Mouse (Mus musculus) olfactory bulb, adult 2 months (tissue): ENCODE results near the gene Pkd2l1. TPM values are rescaled to one million over a fixed set of nuclear protein-coding genes. Genes with fewer than 3 reads are reported as not detected.

Source experiments
- H3K27ac ChIP-seq: fragments of 200-500 bp; 2 replicates; pipeline ENCODE4 v1.5.1; 2012; ENCODE audit warnings: low read depth, low read length; ENCODE audit not compliant: insufficient read depth
- H3K4me1 ChIP-seq: fragments of 200-500 bp; 2 replicates; pipeline ENCODE4 v1.6.1; 2012; ENCODE audit warnings: low read length; ENCODE audit not compliant: control insufficient read depth, insufficient read depth
- H3K4me3 ChIP-seq: fragments of 200-500 bp; 2 replicates; pipeline ENCODE4 v1.5.1; 2012; ENCODE audit warnings: mild to moderate bottlenecking, low read depth, low read length, moderate library complexity; ENCODE audit not compliant: insufficient read depth
- CTCF ChIP-seq: fragments of 200-500 bp; IDR thresholded peaks from 2 replicates; pipeline ENCODE4 v1.5.1; 2012; ENCODE audit warnings: low read depth, mild to moderate bottlenecking, low read length, moderate library complexity; ENCODE audit not compliant: insufficient read depth
- POLR2A ChIP-seq: fragments of 200-500 bp; IDR thresholded peaks from 2 replicates; pipeline ENCODE4 v1.6.1; 2012; ENCODE audit warnings: mild to moderate bottlenecking, low read depth, low read length, moderate library complexity; ENCODE audit not compliant: insufficient read depth
- WGBS: fragments of 180-500 bp; shearing (Covaris S2); methylation state at CpG from one replicate; pipeline ENCODE4 v1.1.7; 2018; 5-methylcytosine and 5-hydroxymethylcytosine counted together
- polyA plus RNA-seq: library from polyadenylated mRNA; stranded (reverse); fragments of >200 nt; gene quantifications from 2 replicates; pipeline ENCODE4 v1.2.4, GENCODE M21; 2012; ENCODE audit warnings: low replicate concordance; ENCODE audit not compliant: missing spikeins, insufficient read depth, insufficient read length

Gene Pkd2l1
- polyA plus RNA-seq, 1 experiment, result not detected

DNA sequence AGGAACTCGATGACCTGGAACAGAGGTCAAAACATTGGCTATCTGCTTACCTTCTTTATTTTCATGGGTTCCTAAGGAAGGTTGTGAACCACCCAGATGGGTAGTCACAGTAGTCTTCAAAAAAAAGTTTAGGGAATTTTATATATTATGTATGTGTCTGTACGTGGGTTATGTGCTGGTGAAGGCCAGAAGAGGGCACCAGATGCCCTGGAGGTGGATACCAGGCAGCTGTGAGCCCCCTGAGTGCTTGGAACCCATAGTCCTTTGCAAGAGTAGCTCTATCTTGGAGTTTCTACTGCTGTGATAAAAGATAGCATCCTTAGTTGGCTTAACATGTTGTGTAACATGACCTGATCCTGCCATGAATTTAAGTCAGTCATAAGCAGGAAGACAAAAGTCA is 14.8 kb upstream of the Pkd2l1 start:
- Histone ChIP-seq H3K4me3 (no peak overlapping the region), H3K27ac (no peak overlapping the region), H3K4me1 (no peaks in the 10 kb centered on the region)
- no peak for TF ChIP-seq CTCF
- TF ChIP-seq POLR2A, result no peak
- 87% methylated on average over 2 of the region's 2 CpGs for WGBS

DNA sequence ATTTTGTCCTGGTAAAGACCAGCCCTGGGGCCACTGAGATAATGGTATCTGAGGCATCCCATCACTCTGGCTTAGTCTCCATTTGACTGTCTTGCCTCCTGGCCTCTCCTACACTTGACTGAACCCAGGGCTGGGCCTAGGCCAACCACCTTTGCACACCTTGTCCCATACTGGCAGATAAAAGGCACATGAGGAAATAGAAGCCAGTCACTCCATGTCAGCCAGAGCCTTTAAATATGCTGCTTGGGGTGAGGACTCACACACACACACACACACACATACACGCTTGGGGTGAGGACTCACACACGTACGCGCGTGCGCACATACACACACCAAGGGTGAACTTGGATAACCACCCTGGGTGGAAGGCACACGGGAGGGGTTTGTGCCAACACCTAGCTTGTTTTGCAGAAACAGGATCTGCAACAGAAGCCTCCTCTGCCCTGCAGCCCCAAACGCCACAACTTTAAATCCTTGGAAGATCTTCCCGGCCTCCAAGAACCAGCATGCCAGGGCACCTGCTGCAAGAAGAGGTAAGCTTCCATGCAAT is 10.8 kb upstream of the Pkd2l1 start, which contains the start of gene Scd3:
TSS of gene Scd3 (plus strand) at position 255 of the 550 bp plus-strand sequence.
- Histone ChIP-seq H3K27ac (no peak within 1 kb of the TSS), H3K4me3 (no peak within 1 kb of the TSS), H3K4me1 (no peaks in the 10 kb centered on the region)
- TF ChIP-seq POLR2A (no peak), CTCF (no peak)
- WGBS, result 96% methylated on average over 9 of the region's 9 CpGs

DNA sequence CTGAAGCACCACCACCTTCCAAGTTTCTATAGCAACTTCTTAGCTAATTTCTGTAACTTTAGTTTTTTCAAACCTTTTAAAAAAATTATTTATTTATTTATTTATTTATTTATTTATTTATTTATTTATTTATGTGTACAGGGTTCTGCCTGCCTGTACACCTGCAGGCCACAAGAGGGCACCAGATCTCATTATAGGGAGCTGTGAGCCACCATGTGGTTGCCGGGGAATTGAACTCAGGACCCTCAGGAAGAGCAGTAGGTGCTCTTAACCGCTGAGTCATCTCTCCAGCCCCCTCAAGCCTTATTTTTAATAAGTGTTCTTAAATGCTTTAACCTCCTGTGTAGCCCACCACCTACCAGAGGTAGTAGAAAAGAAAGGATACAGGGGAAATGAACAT is 6.7 kb upstream of the Pkd2l1 start:
- Histone ChIP-seq H3K4me1 (no peaks in the 10 kb centered on the region), H3K4me3 (no peak overlapping the region), H3K27ac (no peak overlapping the region)
- TF ChIP-seq CTCF (no peak), POLR2A (no peak)
- 78% methylated on average over 2 of the region's 2 CpGs for WGBS

DNA sequence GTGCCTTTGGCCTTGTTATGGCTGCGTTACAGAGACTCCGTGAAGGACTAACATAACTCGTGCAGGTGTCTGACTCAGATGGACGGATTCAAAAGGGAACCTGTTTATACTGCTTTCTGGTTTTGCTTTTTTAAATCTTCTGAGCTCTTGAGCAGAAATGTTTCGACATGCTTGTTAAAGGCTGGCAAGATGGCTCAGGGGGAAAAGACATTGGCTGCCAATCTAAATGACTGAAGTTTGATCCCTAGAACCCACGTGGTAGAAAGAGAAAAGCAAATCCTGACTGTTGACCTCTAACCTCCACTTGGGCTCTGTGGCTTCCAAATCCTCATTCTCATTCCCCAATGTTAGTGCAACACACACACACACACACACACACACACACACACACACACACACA is 6.3 kb upstream of the Pkd2l1 start:
- WGBS, result 90% methylated on average over 6 of the region's 6 CpGs
- H3K4me1 ChIP-seq, result no peaks in the 10 kb centered on the region
- TF ChIP-seq POLR2A (no peak), CTCF (no peak)
- H3K27ac ChIP-seq, result no peak overlapping the region
- H3K4me3 ChIP-seq, result no peak overlapping the region

DNA sequence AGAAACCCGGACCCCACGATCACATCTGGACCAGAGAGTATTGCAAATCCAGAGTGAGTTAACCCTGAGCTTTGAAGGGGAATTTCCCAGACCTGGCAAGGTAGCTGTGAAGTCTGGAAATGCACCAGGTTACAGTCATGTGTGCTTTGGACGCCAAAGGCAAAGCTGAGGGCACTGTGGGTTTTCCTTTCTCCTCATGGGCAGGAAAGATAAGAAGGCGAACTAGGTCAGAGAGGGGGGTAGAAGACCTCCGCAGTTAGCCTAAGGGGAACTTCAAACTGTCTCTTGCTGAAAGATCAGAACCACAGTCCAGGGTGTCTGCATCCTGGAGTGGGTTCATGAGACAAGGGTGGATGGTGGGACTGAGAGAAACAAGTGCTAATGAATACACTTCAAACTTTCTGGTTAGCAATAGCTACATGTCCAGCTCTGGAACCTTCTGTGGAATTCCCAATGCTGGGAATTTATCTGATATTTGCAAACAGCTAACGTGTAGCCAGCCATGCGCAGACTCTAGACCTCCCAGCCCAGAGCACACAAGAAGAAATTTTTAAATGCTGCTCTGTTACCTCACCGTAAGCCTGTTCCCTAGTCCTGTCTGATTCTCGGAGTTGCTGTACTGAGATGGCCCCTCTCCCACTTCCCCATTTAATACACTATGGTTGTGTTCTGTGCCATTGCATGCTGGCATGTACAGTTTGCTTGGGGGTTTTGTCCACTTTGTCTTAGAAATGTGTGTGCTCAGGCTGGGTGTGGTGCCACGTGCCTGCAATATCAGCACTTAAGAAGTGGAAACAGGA is 5.0 kb upstream of the Pkd2l1 start:
- Histone ChIP-seq H3K4me1 (no peaks in the 10 kb centered on the region), H3K27ac (no peak overlapping the region), H3K4me3 (no peak overlapping the region)
- 93% methylated on average over 10 of the region's 10 CpGs for WGBS
- TF ChIP-seq CTCF (no peak), POLR2A (no peak)

DNA sequence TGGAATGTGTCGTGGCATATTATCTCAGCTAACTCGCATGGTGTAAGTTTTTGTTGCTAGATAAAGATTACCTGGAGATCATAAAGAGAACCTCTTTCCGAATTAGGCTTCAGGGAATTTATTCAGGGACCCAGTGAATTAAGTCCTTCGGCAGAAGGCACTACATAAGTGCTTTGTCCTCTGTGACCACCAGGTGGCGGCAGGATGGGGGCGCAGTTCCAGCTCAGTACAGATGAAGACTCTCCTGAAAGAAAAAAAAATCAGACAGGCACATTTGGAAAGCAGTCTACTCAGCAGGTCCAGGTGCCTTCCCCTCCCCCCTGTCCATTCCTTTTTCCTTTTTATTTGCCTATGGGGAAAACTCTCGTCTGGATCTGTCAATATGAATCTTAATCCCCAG is 2.9 kb upstream of the Pkd2l1 start:
- H3K27ac ChIP-seq, result no peak overlapping the region
- WGBS, result 5% methylated on average over 7 of the region's 7 CpGs
- no peak for TF ChIP-seq POLR2A
- no peaks in the 10 kb centered on the region for H3K4me1 ChIP-seq
- no peak overlapping the region for H3K4me3 ChIP-seq

DNA sequence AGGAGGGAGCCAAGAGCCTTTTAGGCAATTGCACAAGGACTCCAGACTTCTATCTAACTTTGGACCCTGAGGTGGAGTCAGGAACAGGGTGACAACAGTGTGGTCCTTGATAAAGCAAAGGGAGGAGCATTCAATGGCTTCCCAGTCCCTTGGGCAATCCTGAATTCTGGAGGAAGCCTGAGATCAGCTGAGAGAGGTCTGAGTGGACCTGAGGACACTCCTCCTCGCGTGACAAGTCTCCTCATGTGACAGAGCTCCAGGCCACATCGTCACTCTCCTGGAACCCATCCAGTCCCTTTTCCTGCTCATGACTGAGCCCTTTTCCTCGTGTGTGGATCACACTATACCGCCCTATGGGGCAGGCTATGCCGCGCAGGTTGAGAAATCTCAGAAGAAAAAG is 1.7 kb upstream of the Pkd2l1 start:
- Histone ChIP-seq H3K4me3 (no peak overlapping the region), H3K4me1 (no peaks in the 10 kb centered on the region), H3K27ac (no peak overlapping the region)
- no peak for TF ChIP-seq POLR2A
- no peak for TF ChIP-seq CTCF
- WGBS, result 78% methylated on average over 7 of the region's 7 CpGs

DNA sequence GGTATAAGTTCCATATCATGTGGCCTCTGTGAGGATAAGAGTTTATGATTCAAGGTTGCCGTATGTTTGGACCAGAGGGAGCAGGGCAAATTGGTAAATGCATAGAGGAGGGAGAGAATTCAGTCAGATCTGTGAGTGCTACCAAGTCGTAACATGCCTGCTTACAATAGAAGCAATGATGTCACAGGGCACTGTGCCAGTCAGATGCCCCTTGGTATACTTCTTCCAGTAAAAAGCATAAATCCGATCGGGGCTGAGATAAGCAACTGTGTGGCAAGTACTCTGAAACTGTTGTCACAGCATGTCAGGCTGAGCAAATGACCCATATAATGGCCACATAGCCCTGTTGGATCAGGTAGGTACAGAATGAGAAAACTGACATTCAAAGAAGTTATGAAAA is 3.2 kb downstream of the Pkd2l1 start:
- Histone ChIP-seq H3K4me1 (no peaks in the 10 kb centered on the region), H3K4me3 (no peak overlapping the region), H3K27ac (no peak overlapping the region)
- TF ChIP-seq CTCF, result no peak
- no peak for TF ChIP-seq POLR2A
- WGBS, result 72% methylated on average over 4 of the region's 4 CpGs

DNA sequence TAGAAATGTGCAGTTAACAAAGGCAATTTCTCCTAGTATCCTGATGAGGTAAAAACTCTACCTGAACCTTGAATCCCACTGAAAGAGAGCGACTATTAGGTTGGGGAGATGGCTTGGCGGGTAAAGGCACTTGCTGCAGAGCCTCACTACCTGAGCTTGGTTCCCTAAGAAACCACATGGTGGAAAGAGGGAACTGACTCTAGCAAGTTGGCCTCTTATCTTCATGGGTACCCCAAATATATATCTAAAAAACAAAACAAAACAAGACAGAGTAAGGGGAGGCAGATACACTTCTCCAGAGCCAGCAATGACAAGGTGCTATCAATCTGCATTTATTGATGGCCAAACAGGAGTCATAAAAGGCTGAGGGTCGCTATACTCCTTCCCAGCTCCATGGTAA is 8.3 kb downstream of the Pkd2l1 start:
- Histone ChIP-seq H3K4me1 (no peaks in the 10 kb centered on the region), H3K4me3 (no peak overlapping the region), H3K27ac (no peak overlapping the region)
- 84% methylated on average over 3 of the region's 3 CpGs for WGBS
- no peak for TF ChIP-seq CTCF
- TF ChIP-seq POLR2A, result no peak

DNA sequence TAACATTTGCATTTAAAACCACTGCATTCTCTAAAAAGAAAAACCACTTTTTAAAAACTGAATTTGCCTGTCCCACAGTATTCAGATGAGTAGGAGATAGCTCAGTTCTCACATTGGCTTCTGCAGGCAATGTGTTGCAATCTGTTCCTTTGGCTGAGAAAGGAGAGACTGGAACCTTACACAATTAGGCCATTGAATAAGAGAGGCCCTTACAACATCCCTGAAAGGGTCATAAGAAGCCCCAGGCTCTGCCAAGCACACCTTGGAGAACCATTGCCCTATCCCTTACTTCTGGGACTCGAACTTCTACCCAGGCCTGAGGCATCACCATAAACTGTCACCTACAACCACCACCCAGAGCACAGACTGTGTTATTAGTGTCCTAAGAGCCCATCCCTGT is 11.7 kb downstream of the Pkd2l1 start:
- TF ChIP-seq CTCF (no peak), POLR2A (no peak)
- 65% methylated on average over 1 of the region's 1 CpGs for WGBS
- H3K27ac ChIP-seq, result no peak overlapping the region
- H3K4me3 ChIP-seq, result no peak overlapping the region
- no peaks in the 10 kb centered on the region for H3K4me1 ChIP-seq

DNA sequence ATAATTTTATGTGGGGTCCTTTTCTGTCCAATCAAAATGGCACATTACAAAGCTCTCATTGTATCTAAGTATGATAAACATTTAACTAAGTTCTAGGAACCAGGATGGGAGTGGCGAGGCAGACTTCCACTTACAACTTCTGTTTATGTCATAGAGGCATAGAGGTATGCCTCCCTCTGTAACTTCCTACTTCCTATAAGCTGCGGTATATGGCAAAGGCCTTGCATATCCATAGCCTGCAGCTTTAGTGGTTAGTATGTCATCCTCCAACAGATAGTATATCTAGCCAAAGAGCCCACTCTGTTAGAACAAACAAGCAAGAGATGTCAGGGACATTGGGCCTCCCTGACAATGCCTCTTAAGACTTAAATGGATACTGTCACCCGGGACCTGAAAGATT is 15.5 kb downstream of the Pkd2l1 start:
- TF ChIP-seq CTCF (no peak), POLR2A (no peak)
- H3K4me1 ChIP-seq, result no peaks in the 10 kb centered on the region
- H3K4me3 ChIP-seq, result no peak overlapping the region
- WGBS, result 93% methylated on average over 3 of the region's 3 CpGs
- H3K27ac ChIP-seq, result no peak overlapping the region
